Mouse (Mus musculus): Measurements from ENCODE around the gene Tut7. TPM values are rescaled to one million over a fixed set of nuclear protein-coding genes. Genes with fewer than 3 reads are reported as not detected.

Gene Tut7
- polyA plus RNA-seq (2014; fragmentation: Nextera tagmentation; extraction: Ambion mirVana), result 35.0 and 35.1 TPM in 2 replicates

DNA sequence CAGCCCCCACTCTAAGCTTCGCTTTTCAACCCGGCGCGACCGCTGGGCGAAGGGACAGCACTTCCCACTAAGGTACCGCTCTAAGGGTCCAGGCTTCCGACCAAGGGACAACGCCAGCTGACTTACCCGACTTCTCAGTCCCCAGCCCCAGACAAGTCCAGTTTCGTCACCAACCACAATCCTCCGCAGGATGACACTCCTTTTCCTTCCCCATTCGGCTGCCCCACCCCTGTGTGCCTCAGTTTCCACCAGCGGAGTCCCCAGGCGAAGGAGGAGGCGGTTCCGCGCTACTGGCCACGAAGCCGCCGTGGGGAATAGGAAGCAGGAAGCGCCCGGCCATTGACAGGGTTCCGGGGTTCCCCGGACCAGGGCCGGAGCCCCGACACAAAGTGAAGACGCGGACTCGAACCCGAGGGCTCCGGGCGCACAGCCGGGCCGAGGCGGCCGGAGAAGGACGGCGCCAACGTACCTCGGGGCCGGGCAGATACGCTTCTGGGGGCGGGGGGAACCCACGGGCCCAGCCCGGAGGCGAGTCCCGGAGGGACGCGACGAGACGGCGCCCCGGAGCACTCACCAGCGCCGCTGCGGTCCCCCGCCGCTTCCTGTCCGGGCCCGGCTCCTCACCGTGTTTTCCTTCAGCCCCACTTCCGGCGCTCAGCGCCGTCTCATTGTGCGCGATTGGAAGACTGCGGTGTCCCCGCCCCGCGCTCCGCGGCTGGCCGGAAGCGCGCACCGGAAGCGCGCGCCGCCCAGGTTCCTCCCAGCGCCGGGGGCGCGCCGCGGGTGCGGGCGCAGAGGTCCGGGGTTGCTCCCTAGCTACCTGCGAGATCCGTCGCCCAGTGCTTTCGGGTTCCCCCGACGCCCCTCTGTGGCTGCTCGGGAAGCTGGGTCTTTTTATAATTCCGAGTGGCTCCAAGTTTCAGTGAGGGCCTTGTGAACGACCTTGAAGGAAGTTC is at the start of gene Tut7:
TSS of gene Tut7 (minus strand) at position 641 of the 956 bp plus-strand sequence.
- Histone ChIP-seq H3K27me3 (ENCODE audit: control insufficient read depth, insufficient read depth, low read length) (no peaks in the 10 kb centered on the region), H3K4me3 (ENCODE audit: control insufficient read depth in 1 of 2, insufficient read depth in 1 of 2, low read depth in 1 of 2, low read length in 2 of 2) (peak within 1 kb of the TSS; percentile 86 to 96), H3K9me3 (ENCODE audit: control insufficient read depth, low read length) (no peaks in the 10 kb centered on the region), H3K27ac (replicated peaks in 1 of 2; ENCODE audit: control insufficient read depth in 1 of 2, insufficient read depth in 1 of 2, low read depth in 2 of 2, low read length in 2 of 2) (peak within 1 kb of the TSS; percentile 92 to 96), H3K4me2 (ENCODE audit: low read length) (peak within 1 kb of the TSS; percentile 76), H3K36me3 (ENCODE audit: control insufficient read depth, insufficient read depth, low read length) (peaks cover 20% of the 10 kb centered on the region), H3K4me1 (ENCODE audit: control insufficient read depth in 2 of 2, insufficient read depth in 2 of 2, low read length in 2 of 2) (peaks cover 5 to 34% of the 10 kb centered on the region in 2 experiments; a peak in 3 of 4 replicates), H3K9ac (ENCODE audit: low read length) (peak within 1 kb of the TSS; percentile 96)
- ATAC-seq (ENCODE audit: insufficient number of reproducible peaks, insufficient read depth, low FRiP score, low read depth), result peak; percentile 95
- WGBS, result under 1% methylated on average over 97 of the region's 100 CpGs

DNA sequence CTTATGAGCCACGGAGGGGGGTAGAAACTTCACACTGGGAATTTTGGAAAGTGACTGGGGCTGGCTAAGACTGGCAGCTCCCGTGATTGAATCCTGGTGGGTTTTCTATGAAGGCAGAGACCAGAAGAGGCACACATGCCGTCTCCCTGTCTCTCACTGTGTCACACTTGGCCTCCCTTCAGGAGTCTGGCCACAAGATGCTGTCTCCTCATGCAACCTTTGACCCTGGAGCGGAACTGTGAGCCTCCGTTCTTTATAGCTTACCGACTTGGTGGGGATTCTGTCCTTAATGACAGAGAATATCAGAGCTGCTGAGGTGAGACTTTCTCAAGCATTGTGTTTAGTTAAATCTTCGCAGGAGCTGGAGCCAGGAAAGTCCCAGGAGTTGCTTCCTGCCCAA is 49.5 kb upstream of the Tut7 start:
- no peak overlapping the region for H3K9ac ChIP-seq (ENCODE audit: low read length)
- H3K9me3 ChIP-seq (ENCODE audit: control insufficient read depth, low read length), result no peaks in the 10 kb centered on the region
- H3K27ac ChIP-seq (replicated peaks in 1 of 2; ENCODE audit: control insufficient read depth in 1 of 2, insufficient read depth in 1 of 2, low read depth in 2 of 2, low read length in 2 of 2), result no peak overlapping the region
- no peaks in the 10 kb centered on the region for H3K27me3 ChIP-seq (ENCODE audit: control insufficient read depth, insufficient read depth, low read length)
- H3K36me3 ChIP-seq (ENCODE audit: control insufficient read depth, insufficient read depth, low read length), result no peaks in the 10 kb centered on the region
- WGBS, result 83% methylated on average over 7 of the region's 7 CpGs
- H3K4me1 ChIP-seq (ENCODE audit: control insufficient read depth in 2 of 2, insufficient read depth in 2 of 2, low read length in 2 of 2), result no peaks in the 10 kb centered on the region
- no peak overlapping the region for H3K4me3 ChIP-seq (ENCODE audit: control insufficient read depth in 1 of 2, insufficient read depth in 1 of 2, low read depth in 1 of 2, low read length in 2 of 2)
- ATAC-seq (ENCODE audit: insufficient number of reproducible peaks, insufficient read depth, low FRiP score, low read depth), result no peak
- no peak overlapping the region for H3K4me2 ChIP-seq (ENCODE audit: low read length)

DNA sequence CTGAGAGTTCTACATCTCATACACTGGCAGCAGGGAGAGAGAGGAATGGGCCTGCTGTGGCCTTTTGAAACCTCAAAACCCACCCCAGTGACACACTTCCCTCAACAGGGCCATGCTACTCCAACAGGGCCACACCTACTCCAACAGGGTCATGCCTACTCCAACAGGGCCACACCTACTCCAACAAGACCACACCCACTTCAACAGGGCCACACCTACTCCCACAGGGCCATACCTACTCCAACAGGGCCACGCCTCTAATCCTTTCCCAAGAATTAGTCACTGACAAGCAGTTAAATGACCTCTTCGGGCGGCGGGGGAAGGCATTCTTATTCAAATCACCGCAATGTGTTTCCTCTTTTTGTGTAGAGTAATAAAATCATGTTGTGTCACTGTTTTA is 47.1 kb upstream of the Tut7 start:
- no peaks in the 10 kb centered on the region for H3K27me3 ChIP-seq (ENCODE audit: control insufficient read depth, insufficient read depth, low read length)
- no peaks in the 10 kb centered on the region for H3K4me1 ChIP-seq (ENCODE audit: control insufficient read depth in 2 of 2, insufficient read depth in 2 of 2, low read length in 2 of 2)
- H3K9ac ChIP-seq (ENCODE audit: low read length), result no peak overlapping the region
- H3K4me3 ChIP-seq (ENCODE audit: control insufficient read depth in 1 of 2, insufficient read depth in 1 of 2, low read depth in 1 of 2, low read length in 2 of 2), result no peak overlapping the region
- H3K9me3 ChIP-seq (ENCODE audit: control insufficient read depth, low read length), result no peaks in the 10 kb centered on the region
- no peak overlapping the region for H3K4me2 ChIP-seq (ENCODE audit: low read length)
- H3K36me3 ChIP-seq (ENCODE audit: control insufficient read depth, insufficient read depth, low read length), result no peaks in the 10 kb centered on the region
- no peak overlapping the region for H3K27ac ChIP-seq (replicated peaks in 1 of 2; ENCODE audit: control insufficient read depth in 1 of 2, insufficient read depth in 1 of 2, low read depth in 2 of 2, low read length in 2 of 2)
- no peak for ATAC-seq (ENCODE audit: insufficient number of reproducible peaks, insufficient read depth, low FRiP score, low read depth)
- WGBS, result 92% methylated on average over 5 of the region's 5 CpGs

DNA sequence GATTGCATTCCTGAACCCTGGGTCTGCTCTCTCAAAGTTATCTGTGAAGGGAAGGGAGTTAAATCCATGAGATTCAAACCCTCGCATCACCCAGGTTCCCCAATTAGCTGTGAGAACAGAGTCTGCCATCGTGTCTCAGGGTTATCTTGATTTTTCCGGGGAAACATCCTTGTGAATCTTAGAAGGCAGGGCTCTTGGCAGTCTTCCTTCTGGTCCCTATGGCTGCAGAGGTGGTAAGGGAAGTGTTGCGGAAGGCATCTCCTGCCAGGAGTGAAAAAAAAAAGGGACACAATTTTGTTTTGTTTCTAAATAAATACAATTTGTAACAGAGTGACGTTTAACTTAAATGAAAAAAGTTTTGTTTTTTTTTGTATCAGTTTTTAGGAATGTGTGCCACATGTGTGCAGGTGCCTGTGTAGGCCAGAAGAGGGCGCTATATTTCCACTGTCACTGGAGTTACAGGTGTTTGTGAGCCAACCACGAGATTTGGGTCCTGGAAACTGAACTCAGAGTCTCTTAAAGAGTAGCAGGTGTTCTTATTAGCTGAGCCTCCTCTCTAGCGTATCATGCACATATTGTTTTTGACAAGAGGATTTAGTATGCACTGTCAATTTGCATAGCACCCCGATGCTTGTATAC is 45.2 kb upstream of the Tut7 start:
- ATAC-seq (ENCODE audit: insufficient number of reproducible peaks, insufficient read depth, low FRiP score, low read depth), result no peak
- 63% methylated on average over 9 of the region's 9 CpGs for WGBS
- H3K27me3 ChIP-seq (ENCODE audit: control insufficient read depth, insufficient read depth, low read length), result no peaks in the 10 kb centered on the region
- no peak overlapping the region for H3K4me2 ChIP-seq (ENCODE audit: low read length)
- H3K27ac ChIP-seq (replicated peaks in 1 of 2; ENCODE audit: control insufficient read depth in 1 of 2, insufficient read depth in 1 of 2, low read depth in 2 of 2, low read length in 2 of 2), result no peak overlapping the region
- no peaks in the 10 kb centered on the region for H3K9me3 ChIP-seq (ENCODE audit: control insufficient read depth, low read length)
- no peak overlapping the region for H3K4me3 ChIP-seq (ENCODE audit: control insufficient read depth in 1 of 2, insufficient read depth in 1 of 2, low read depth in 1 of 2, low read length in 2 of 2)
- no peak overlapping the region for H3K9ac ChIP-seq (ENCODE audit: low read length)
- H3K4me1 ChIP-seq (ENCODE audit: control insufficient read depth in 2 of 2, insufficient read depth in 2 of 2, low read length in 2 of 2), result no peaks in the 10 kb centered on the region
- H3K36me3 ChIP-seq (ENCODE audit: control insufficient read depth, insufficient read depth, low read length), result no peaks in the 10 kb centered on the region

DNA sequence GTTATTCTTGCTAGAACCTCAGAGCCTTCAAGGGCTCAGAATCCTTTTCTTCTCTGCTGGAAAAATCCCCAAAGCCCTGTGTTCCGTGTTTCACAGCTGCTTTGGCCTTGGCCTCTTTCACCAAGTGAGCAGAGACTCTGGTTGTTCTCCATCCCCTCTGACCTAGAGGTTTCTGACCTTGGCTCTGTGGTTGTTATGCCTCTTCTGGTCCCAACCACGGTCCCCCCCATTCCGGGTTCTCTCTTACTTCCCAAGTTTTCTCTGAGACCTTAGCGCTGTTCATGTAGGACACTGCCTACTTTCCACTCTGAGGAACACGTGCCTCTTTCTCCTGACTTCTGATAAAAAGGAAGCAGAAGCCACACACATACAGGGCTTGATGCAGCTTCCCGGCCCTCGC is 44.2 kb upstream of the Tut7 start:
- Histone ChIP-seq H3K4me1 (ENCODE audit: control insufficient read depth in 2 of 2, insufficient read depth in 2 of 2, low read length in 2 of 2) (no peaks in the 10 kb centered on the region), H3K36me3 (ENCODE audit: control insufficient read depth, insufficient read depth, low read length) (no peaks in the 10 kb centered on the region), H3K4me2 (ENCODE audit: low read length) (no peak overlapping the region), H3K27me3 (ENCODE audit: control insufficient read depth, insufficient read depth, low read length) (no peaks in the 10 kb centered on the region), H3K9ac (ENCODE audit: low read length) (no peak overlapping the region), H3K9me3 (ENCODE audit: control insufficient read depth, low read length) (no peaks in the 10 kb centered on the region), H3K4me3 (ENCODE audit: control insufficient read depth in 1 of 2, insufficient read depth in 1 of 2, low read depth in 1 of 2, low read length in 2 of 2) (no peak overlapping the region), H3K27ac (replicated peaks in 1 of 2; ENCODE audit: control insufficient read depth in 1 of 2, insufficient read depth in 1 of 2, low read depth in 2 of 2, low read length in 2 of 2) (no peak overlapping the region)
- ATAC-seq (ENCODE audit: insufficient number of reproducible peaks, insufficient read depth, low FRiP score, low read depth), result no peak
- WGBS, result 68% methylated on average over 7 of the region's 7 CpGs

DNA sequence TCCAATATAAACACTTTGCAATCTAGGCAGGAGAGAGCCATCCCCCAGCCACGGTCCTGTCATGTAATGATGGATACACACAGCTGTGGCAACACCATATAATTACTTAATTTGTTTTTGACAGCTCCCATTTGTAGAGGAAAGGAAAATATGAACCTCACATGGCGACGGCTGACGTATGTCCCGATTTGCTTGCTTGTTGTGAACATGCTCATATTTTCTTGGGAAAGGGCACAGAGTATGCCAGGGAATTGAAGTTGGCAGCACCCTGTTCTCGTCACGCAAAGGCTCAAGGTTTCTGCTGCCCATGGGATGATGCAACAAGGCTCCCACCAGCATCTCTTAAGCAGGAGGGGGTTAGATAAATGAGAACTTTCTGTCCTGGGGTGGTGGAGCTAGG is 36.6 kb upstream of the Tut7 start:
- H3K27ac ChIP-seq (replicated peaks in 1 of 2; ENCODE audit: control insufficient read depth in 1 of 2, insufficient read depth in 1 of 2, low read depth in 2 of 2, low read length in 2 of 2), result no peak overlapping the region
- no peak overlapping the region for H3K4me2 ChIP-seq (ENCODE audit: low read length)
- no peak for ATAC-seq (ENCODE audit: insufficient number of reproducible peaks, insufficient read depth, low FRiP score, low read depth)
- 79% methylated on average over 7 of the region's 7 CpGs for WGBS
- no peaks in the 10 kb centered on the region for H3K36me3 ChIP-seq (ENCODE audit: control insufficient read depth, insufficient read depth, low read length)
- H3K27me3 ChIP-seq (ENCODE audit: control insufficient read depth, insufficient read depth, low read length), result peaks cover 4% of the 10 kb centered on the region
- H3K4me3 ChIP-seq (ENCODE audit: control insufficient read depth in 1 of 2, insufficient read depth in 1 of 2, low read depth in 1 of 2, low read length in 2 of 2), result no peak overlapping the region
- H3K9ac ChIP-seq (ENCODE audit: low read length), result no peak overlapping the region
- H3K9me3 ChIP-seq (ENCODE audit: control insufficient read depth, low read length), result no peaks in the 10 kb centered on the region; the same call in 1 of the 2 replicates
- H3K4me1 ChIP-seq (ENCODE audit: control insufficient read depth in 2 of 2, insufficient read depth in 2 of 2, low read length in 2 of 2), result no peaks in the 10 kb centered on the region

DNA sequence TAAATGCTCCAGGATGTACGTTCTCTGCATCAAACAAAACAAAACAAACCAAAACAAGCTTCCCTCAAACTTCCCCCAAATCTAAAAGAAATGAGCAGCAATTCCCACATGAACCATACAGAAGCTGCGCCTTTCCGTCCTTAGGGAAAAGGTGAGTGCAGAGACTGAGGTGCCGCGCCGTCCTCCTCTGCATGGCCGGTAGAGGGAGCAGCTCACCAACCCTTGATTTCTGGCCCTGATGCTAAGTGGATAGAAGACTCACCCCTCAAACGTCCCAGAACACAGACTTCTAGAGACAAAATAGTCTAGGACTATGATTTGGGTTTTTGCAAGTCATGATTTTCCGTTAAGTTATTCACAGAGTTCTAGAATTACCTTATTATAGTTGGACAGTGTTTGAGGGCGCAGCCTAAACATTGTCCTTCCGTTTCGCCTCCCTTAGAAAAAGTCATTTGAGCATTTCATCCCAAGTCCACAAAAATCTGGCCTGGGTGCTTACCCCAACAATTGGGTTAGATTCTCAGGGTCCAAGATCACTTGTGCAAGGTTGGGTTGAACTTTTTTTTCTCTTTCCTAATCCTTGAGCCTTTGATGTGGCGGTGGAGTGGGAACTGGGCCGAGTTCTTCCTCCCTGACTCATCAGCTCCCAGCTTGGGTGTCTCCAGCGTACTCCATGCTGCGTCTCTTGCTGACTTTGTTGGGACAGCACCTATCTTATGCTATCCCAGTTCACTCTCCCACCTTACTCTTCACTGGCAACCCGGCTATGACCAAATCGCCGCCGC is 33.5 kb upstream of the Tut7 start:
- H3K4me3 ChIP-seq (ENCODE audit: control insufficient read depth in 1 of 2, insufficient read depth in 1 of 2, low read depth in 1 of 2, low read length in 2 of 2), result no peak overlapping the region
- no peaks in the 10 kb centered on the region for H3K36me3 ChIP-seq (ENCODE audit: control insufficient read depth, insufficient read depth, low read length)
- H3K9me3 ChIP-seq (ENCODE audit: control insufficient read depth, low read length), result no peaks in the 10 kb centered on the region; the same call in 1 of the 2 replicates
- WGBS, result 49% methylated on average over 20 of the region's 20 CpGs
- H3K4me2 ChIP-seq (ENCODE audit: low read length), result no peak overlapping the region
- peaks cover 4% of the 10 kb centered on the region for H3K27me3 ChIP-seq (ENCODE audit: control insufficient read depth, insufficient read depth, low read length)
- H3K27ac ChIP-seq (replicated peaks in 1 of 2; ENCODE audit: control insufficient read depth in 1 of 2, insufficient read depth in 1 of 2, low read depth in 2 of 2, low read length in 2 of 2), result no peak overlapping the region
- H3K9ac ChIP-seq (ENCODE audit: low read length), result no peak overlapping the region
- H3K4me1 ChIP-seq (ENCODE audit: control insufficient read depth in 2 of 2, insufficient read depth in 2 of 2, low read length in 2 of 2), result peaks cover 5% of the 10 kb centered on the region in 2 experiments; a peak in 3 of 4 replicates
- ATAC-seq (ENCODE audit: insufficient number of reproducible peaks, insufficient read depth, low FRiP score, low read depth), result no peak
